Mouse (Mus musculus): ENCODE results near the gene F12. TPM values are rescaled to one million over a fixed set of nuclear protein-coding genes. Genes with fewer than 3 reads are reported as not detected.

The F12 gene
- total and polyA plus RNA-seq, 3 experiments: not detected

GRCm38 (mm10) chr13:55368401-55368800 is 58.2 kb downstream of the F12 start:
- no peak overlapping the region for H3K9ac ChIP-seq (ENCODE audit: insufficient read depth, low read depth)
- no peaks in the 10 kb centered on the region for H3K27me3 ChIP-seq (replicated peaks)
- in situ Hi-C loops (cut with MboI; ENCODE audit: low pct_ligation_motif_present, low pct_unique_long_range_greater_than_20kb, low sequenced_read_pairs) (no loop called here), dilution Hi-C loops (cut with MboI; ENCODE audit: extremely low pct_ligation_motif_present, extremely low pct_unique_long_range_greater_than_20kb, low sequenced_read_pairs) (no loop called here)
- no peaks in the 10 kb centered on the region for H3K79me2 ChIP-seq (replicated peaks; ENCODE audit: control insufficient read depth, extremely low read depth, insufficient read depth, poor library complexity, severe bottlenecking)
- no peaks in the 10 kb centered on the region for H3K9me3 ChIP-seq (replicated peaks; ENCODE audit: low read length)
- H3K27ac ChIP-seq (ENCODE audit: insufficient read depth, low read depth): no peak overlapping the region
- H3K4me2 ChIP-seq (ENCODE audit: insufficient read depth, low read depth, poor library complexity, severe bottlenecking): no peak overlapping the region
- H3K4me3 ChIP-seq (replicated peaks in 1 of 3; ENCODE audit: low read depth in 2 of 3, low read length in 2 of 3, poor library complexity in 1 of 3): no peak overlapping the region
- peaks cover 22 to 49% of the 10 kb centered on the region in 2 experiments for H3K4me1 ChIP-seq (ENCODE audit: control insufficient read depth in 1 of 2, insufficient read depth in 2 of 2)
- no peak for DNase-seq (ENCODE audit: extremely low read depth)
- no peaks in the 10 kb centered on the region for H3K36me3 ChIP-seq (replicated peaks in 1 of 2; ENCODE audit: control insufficient read depth in 1 of 2, insufficient read depth in 1 of 2, low read length in 1 of 2)
- peak; percentile 36 for TF ChIP-seq SMC3 (IDR thresholded peaks at IDR 0.05; ENCODE audit: low read depth, low read length)
- peak in 1 of 2 experiments; percentile 59; a peak in 2 of 4 replicates for TF ChIP-seq CTCF (conservative IDR thresholded peaks at IDR 0.05 in 1 of 2, IDR thresholded peaks at IDR 0.05 in 1 of 2; ENCODE audit: low read depth in 2 of 2, low read length in 2 of 2)
- peak; percentile 42 for TF ChIP-seq RAD21 (IDR thresholded peaks at IDR 0.05; ENCODE audit: low read depth, low read length)
- TF ChIP-seq USF1 (IDR thresholded peaks at IDR 0.05; ENCODE audit: low read depth, low read length): no peak
- TF ChIP-seq POLR2A (IDR thresholded peaks at IDR 0.05; ENCODE audit: low read depth, low read length): no peak
- TF ChIP-seq MYC (IDR thresholded peaks at IDR 0.05; ENCODE audit: low read depth, low read length): 0 out of 2 replicates have a peak, but pooled peaks have one; percentile 30
- no peak for TF ChIP-seq ELF1 (IDR thresholded peaks at IDR 0.05; ENCODE audit: low read depth, low read length)

Other genes starting within 250 kb of the F12 start
- gene Nsd1, start 217.0 kb downstream of the F12 start, total RNA-seq (2012; rRNA removed): 13.8 and 14.6 TPM in 2 replicates
- 11.2 and 11.8 TPM in 2 replicates for gene Nsd1, start 217.0 kb downstream of the F12 start, total RNA-seq (2014; rRNA removed)
- 12.6 and 13.0 TPM in 2 replicates for gene Nsd1, start 217.0 kb downstream of the F12 start, polyA plus RNA-seq (2012; ENCODE audit: insufficient read length, low read depth)
- 253 and 302 TPM in 2 replicates for gene Prelid1, start 106.3 kb downstream of the F12 start, total RNA-seq (2012; rRNA removed)
- 190 and 205 TPM in 2 replicates for gene Prelid1, start 106.3 kb downstream of the F12 start, total RNA-seq (2014; rRNA removed)
- gene Prelid1, start 106.3 kb downstream of the F12 start, polyA plus RNA-seq (2012; ENCODE audit: insufficient read length, low read depth): 432 and 435 TPM in 2 replicates
- gene Rab24, start 104.8 kb downstream of the F12 start, total RNA-seq (2012; rRNA removed): 68.0 and 72.5 TPM in 2 replicates
- gene Rab24, start 104.8 kb downstream of the F12 start, total RNA-seq (2014; rRNA removed): 44.5 and 45.3 TPM in 2 replicates
- gene Rab24, start 104.8 kb downstream of the F12 start, polyA plus RNA-seq (2012; ENCODE audit: insufficient read length, low read depth): 41.7 and 56.6 TPM in 2 replicates
- gene Mxd3, start 97.0 kb downstream of the F12 start, total RNA-seq (2012; rRNA removed): 7.3 and 10.0 TPM in 2 replicates
- 4.1 and 7.0 TPM in 2 replicates for gene Mxd3, start 97.0 kb downstream of the F12 start, total RNA-seq (2014; rRNA removed)
- 6.9 and 13.5 TPM in 2 replicates for gene Mxd3, start 97.0 kb downstream of the F12 start, polyA plus RNA-seq (2012; ENCODE audit: insufficient read length, low read depth)
- gene Lman2, start 64.0 kb downstream of the F12 start, total RNA-seq (2012; rRNA removed): 126 and 150 TPM in 2 replicates
- gene Lman2, start 64.0 kb downstream of the F12 start, total RNA-seq (2014; rRNA removed): 87.9 and 94.6 TPM in 2 replicates
- 169 and 174 TPM in 2 replicates for gene Lman2, start 64.0 kb downstream of the F12 start, polyA plus RNA-seq (2012; ENCODE audit: insufficient read length, low read depth)
- 7.4 and 8.0 TPM in 2 replicates for gene Rgs14, start 57.1 kb downstream of the F12 start, total RNA-seq (2012; rRNA removed)
- gene Rgs14, start 57.1 kb downstream of the F12 start, total RNA-seq (2014; rRNA removed): 6.3 and 7.4 TPM in 2 replicates
- gene Rgs14, start 57.1 kb downstream of the F12 start, polyA plus RNA-seq (2012; ENCODE audit: insufficient read length, low read depth): 6.5 and 7.6 TPM in 2 replicates
- not detected in 2 replicates for gene Slc34a1, start 28.6 kb downstream of the F12 start, total RNA-seq (2012; rRNA removed)
- gene Slc34a1, start 28.6 kb downstream of the F12 start, total RNA-seq (2014; rRNA removed): not detected in 2 replicates
- gene Slc34a1, start 28.6 kb downstream of the F12 start, polyA plus RNA-seq (2012; ENCODE audit: insufficient read length, low read depth): not detected in 2 replicates
- gene Pfn3, start 11.6 kb downstream of the F12 start, total RNA-seq (2012; rRNA removed): not detected in 2 replicates
- not detected in 2 replicates for gene Pfn3, start 11.6 kb downstream of the F12 start, total RNA-seq (2014; rRNA removed)
- gene Pfn3, start 11.6 kb downstream of the F12 start, polyA plus RNA-seq (2012; ENCODE audit: insufficient read length, low read depth): not detected in 2 replicates
- 60.1 and 69.9 TPM in 2 replicates for gene Grk6, start 18.3 kb upstream of the F12 start, total RNA-seq (2012; rRNA removed)
- gene Grk6, start 18.3 kb upstream of the F12 start, total RNA-seq (2014; rRNA removed): 59.0 and 65.0 TPM in 2 replicates
- 71.0 and 72.8 TPM in 2 replicates for gene Grk6, start 18.3 kb upstream of the F12 start, polyA plus RNA-seq (2012; ENCODE audit: insufficient read length, low read depth)
- gene Prr7, start 37.5 kb upstream of the F12 start, total RNA-seq (2012; rRNA removed): 0.89 and 1.1 TPM in 2 replicates
- 0.60 and 0.69 TPM in 2 replicates for gene Prr7, start 37.5 kb upstream of the F12 start, total RNA-seq (2014; rRNA removed)
- 0.83 and 1.2 TPM in 2 replicates for gene Prr7, start 37.5 kb upstream of the F12 start, polyA plus RNA-seq (2012; ENCODE audit: insufficient read length, low read depth)
- gene Dbn1, start 61.3 kb upstream of the F12 start, total RNA-seq (2012; rRNA removed): 1.9 and 3.1 TPM in 2 replicates
- gene Dbn1, start 61.3 kb upstream of the F12 start, total RNA-seq (2014; rRNA removed): 0.09 and 0.12 TPM in 2 replicates
- 0.59 and 0.72 TPM in 2 replicates for gene Dbn1, start 61.3 kb upstream of the F12 start, polyA plus RNA-seq (2012; ENCODE audit: insufficient read length, low read depth)
- gene Pdlim7, start 86.9 kb upstream of the F12 start, total RNA-seq (2012; rRNA removed): 8.5 and 8.7 TPM in 2 replicates
- 6.6 and 11.2 TPM in 2 replicates for gene Pdlim7, start 86.9 kb upstream of the F12 start, total RNA-seq (2014; rRNA removed)
- 26.2 and 32.5 TPM in 2 replicates for gene Pdlim7, start 86.9 kb upstream of the F12 start, polyA plus RNA-seq (2012; ENCODE audit: insufficient read length, low read depth)
- 38.4 and 38.8 TPM in 2 replicates for gene Dok3, start 102.5 kb upstream of the F12 start, total RNA-seq (2012; rRNA removed)
- gene Dok3, start 102.5 kb upstream of the F12 start, total RNA-seq (2014; rRNA removed): 9.0 and 9.1 TPM in 2 replicates
- 28.1 and 30.3 TPM in 2 replicates for gene Dok3, start 102.5 kb upstream of the F12 start, polyA plus RNA-seq (2012; ENCODE audit: insufficient read length, low read depth)
- gene Ddx41, start 109.9 kb upstream of the F12 start, total RNA-seq (2012; rRNA removed): 107 and 109 TPM in 2 replicates
- gene Ddx41, start 109.9 kb upstream of the F12 start, total RNA-seq (2014; rRNA removed): 56.6 and 59.9 TPM in 2 replicates
- 95.3 and 107 TPM in 2 replicates for gene Ddx41, start 109.9 kb upstream of the F12 start, polyA plus RNA-seq (2012; ENCODE audit: insufficient read length, low read depth)
- gene Fam193b, start 144.3 kb upstream of the F12 start, total RNA-seq (2012; rRNA removed): 17.9 and 18.6 TPM in 2 replicates
- 9.2 and 9.4 TPM in 2 replicates for gene Fam193b, start 144.3 kb upstream of the F12 start, total RNA-seq (2014; rRNA removed)
- 22.0 and 22.4 TPM in 2 replicates for gene Fam193b, start 144.3 kb upstream of the F12 start, polyA plus RNA-seq (2012; ENCODE audit: insufficient read length, low read depth)
- gene Tmed9, start 146.9 kb upstream of the F12 start, total RNA-seq (2012; rRNA removed): 196 and 222 TPM in 2 replicates
- gene Tmed9, start 146.9 kb upstream of the F12 start, total RNA-seq (2014; rRNA removed): 88.1 and 88.2 TPM in 2 replicates
- 194 and 197 TPM in 2 replicates for gene Tmed9, start 146.9 kb upstream of the F12 start, polyA plus RNA-seq (2012; ENCODE audit: insufficient read length, low read depth)
- 10.3 and 11.7 TPM in 2 replicates for gene B4galt7, start 173.1 kb upstream of the F12 start, total RNA-seq (2012; rRNA removed)
- gene B4galt7, start 173.1 kb upstream of the F12 start, total RNA-seq (2014; rRNA removed): 11.0 TPM in 2 replicates
- 8.5 and 8.7 TPM in 2 replicates for gene B4galt7, start 173.1 kb upstream of the F12 start, polyA plus RNA-seq (2012; ENCODE audit: insufficient read length, low read depth)
- gene Caml, start 196.2 kb upstream of the F12 start, total RNA-seq (2012; rRNA removed): 29.9 and 41.0 TPM in 2 replicates
- 49.9 and 52.9 TPM in 2 replicates for gene Caml, start 196.2 kb upstream of the F12 start, total RNA-seq (2014; rRNA removed)
- 38.2 and 41.6 TPM in 2 replicates for gene Caml, start 196.2 kb upstream of the F12 start, polyA plus RNA-seq (2012; ENCODE audit: insufficient read length, low read depth)
- 36.1 and 46.3 TPM in 2 replicates for gene Ddx46, start 208.2 kb upstream of the F12 start, total RNA-seq (2012; rRNA removed)
- 35.4 and 37.4 TPM in 2 replicates for gene Ddx46, start 208.2 kb upstream of the F12 start, total RNA-seq (2014; rRNA removed)
- gene Ddx46, start 208.2 kb upstream of the F12 start, polyA plus RNA-seq (2012; ENCODE audit: insufficient read length, low read depth): 99.8 and 103 TPM in 2 replicates

Data from CH12.LX (cell line).